8 mouse cellular contexts compared by ENCODE assay signal in genomic region chr7:127769651-127770038, GRCm38 (mm10). TPM values are rescaled to one million over a fixed set of nuclear protein-coding genes. Genes with fewer than 3 reads are reported as not detected.
DNase-seq lines count a peak whose midpoint lies in the region; ATAC-seq and TF ChIP-seq lines count a peak whose summit lies in the region.

Gene Orai3 (plus strand): TSS chr7:127769815.

- no peaks in the 10 kb centered on the region for H3K9me3 ChIP-seq in hindbrain, embryonic 16.5 days (ENCODE audit: control insufficient read depth, low read length)
- no peaks in the 10 kb centered on the region for H3K9me3 ChIP-seq in megakaryocyte, embryonic 14.5 days

- peak within 1 kb of the TSS; percentile 96 for H3K27ac ChIP-seq in gastrocnemius, adult 2 months
- peak within 1 kb of the TSS; percentile 81 for H3K27ac ChIP-seq in hindbrain, embryonic 16.5 days (ENCODE audit: low read depth, low read length)

- H3K27me3 ChIP-seq in hindbrain, embryonic 16.5 days (replicated peaks; ENCODE audit: control insufficient read depth, insufficient read depth, low read length) = no peaks in the 10 kb centered on the region
- no peaks in the 10 kb centered on the region for H3K27me3 ChIP-seq in megakaryocyte, embryonic 14.5 days (replicated peaks)

- peaks cover 15% of the 10 kb centered on the region for H3K36me3 ChIP-seq in hindbrain, embryonic 16.5 days (ENCODE audit: control insufficient read depth, insufficient read depth, low read length)
- H3K36me3 ChIP-seq in megakaryocyte, embryonic 14.5 days (replicated peaks; ENCODE audit: low read length) = peaks cover 54% of the 10 kb centered on the region

- peak; percentile 59 for ATAC-seq in common myeloid progenitor, adult 5-6 weeks (replicated peaks; ENCODE audit: low read depth, poor library complexity, severe bottlenecking)
- peak; percentile 57 for ATAC-seq in hindbrain, embryonic 16.5 days

- TF ChIP-seq CTCF in gastrocnemius, adult 2 months (IDR thresholded peaks at IDR 0.05) = no peak

- peaks cover 23% of the 10 kb centered on the region for H3K4me1 ChIP-seq in hindbrain, embryonic 16.5 days (ENCODE audit: control insufficient read depth, insufficient read depth, low read depth, low read length)
- H3K4me1 ChIP-seq in megakaryocyte, embryonic 14.5 days = peaks cover 66% of the 10 kb centered on the region

- intact Hi-C loops in gastrocnemius, adult 2 months (cut with DNase I) = loop anchor here (10.0 kb wide), 1 partner anchor 435 kb away; the partner anchor contains the start of gene Cox6a2

- H3K4me2 ChIP-seq in hindbrain, embryonic 16.5 days (ENCODE audit: low read length) = peak within 1 kb of the TSS; percentile 68

- peak; percentile 47 for DNase-seq in T-cell, adult 2 months (ENCODE audit: low spot score)
- DNase-seq in gastrocnemius, adult 2 months = peak; percentile 93
- peak; percentile 72 to 84 for DNase-seq in left cerebral cortex, adult 8-10 months (ENCODE audit: low spot score in 2 of 2)
- peak; percentile 84 for DNase-seq in right cerebral cortex, postnatal 14 days
- peak; percentile 85 to 87 for DNase-seq in urinary bladder, postnatal 4 days (ENCODE audit: low spot score in 2 of 2)

- 0% methylated on average over 24 of the region's 24 CpGs for WGBS in hindbrain, embryonic 16.5 days

- peak within 1 kb of the TSS; percentile 68 for H3K9ac ChIP-seq in hindbrain, embryonic 16.5 days (ENCODE audit: low read depth, low read length)

- peak within 1 kb of the TSS; percentile 84 for H3K4me3 ChIP-seq in gastrocnemius, adult 2 months
- peak within 1 kb of the TSS; percentile 50 for H3K4me3 ChIP-seq in hindbrain, embryonic 16.5 days (ENCODE audit: low read length)
- peak within 1 kb of the TSS; percentile 97 for H3K4me3 ChIP-seq in megakaryocyte, embryonic 14.5 days (replicated peaks)

RNA-seq across cellular contexts. Expression of gene Orai3, which starts in this region (rescaled TPM):
- total RNA-seq in common myeloid progenitor, adult 5-6 weeks (2017) = 24.5 and 40.6 TPM in 2 replicates
- 10 to 100 TPM; 10.1 to 11.7 TPM for total RNA-seq in gastrocnemius, adult 2 months (2021)
- polyA plus RNA-seq in hindbrain, embryonic 16.5 days (2015; fragmentation: Nextera tagmentation; extraction: Ambion mirVana) = 10.4 and 11.3 TPM in 2 replicates
- 10 to 100 TPM; 18.0 to 22.2 (median 19.5) TPM for total RNA-seq in left cerebral cortex, adult 8-10 months (2022)
- polyA plus RNA-seq in megakaryocyte, embryonic 14.5 days (2012; ENCODE audit: insufficient read depth, low replicate concordance) = 27.3 and 62.4 TPM in 2 replicates

Comparison
In these comparisons a context has a peak if more than half of its experiments do, and no peak if none do; other contexts are left out.
1. Peak in every context shown above with its lines: DNase-seq, ATAC-seq, H3K4me3 ChIP-seq and H3K27ac ChIP-seq.